Mouse (Mus musculus): Measurements from ENCODE around the gene Scap. TPM values are rescaled to one million over a fixed set of nuclear protein-coding genes. Genes with fewer than 3 reads are reported as not detected.
"Not testable (repeated sequence)": the region's sequence is repeated elsewhere in the genome, so short reads cannot be mapped to it uniquely, and the experiment has no call there.

Scap gene
- polyA plus RNA-seq, 1 experiment from 2014 or later: 36.6 TPM

GRCm38 (mm10) chr9:110384369-110384929 is 51.4 kb downstream of the Scap start:
- H3K4me3 ChIP-seq (ENCODE audit: low read depth, low read length): no peak overlapping the region
- H3K4me2 ChIP-seq (ENCODE audit: low read depth, low read length): no peak overlapping the region
- H3K27me3 ChIP-seq (ENCODE audit: control insufficient read depth, insufficient read depth, low read depth, low read length): no peaks in the 10 kb centered on the region
- no peaks in the 10 kb centered on the region; the same call in 1 of the 2 replicates for H3K4me1 ChIP-seq (ENCODE audit: control insufficient read depth, low read depth, low read length)
- H3K36me3 ChIP-seq (ENCODE audit: control insufficient read depth, insufficient read depth): peaks cover 23% of the 10 kb centered on the region
- H3K27ac ChIP-seq (ENCODE audit: low read length): no peak overlapping the region
- WGBS (ENCODE audit: insufficient replicate concordance): 73% methylated on average over 7 of the region's 7 CpGs
- H3K9ac ChIP-seq (ENCODE audit: low read depth, low read length): no peak overlapping the region
- no peaks in the 10 kb centered on the region for H3K9me3 ChIP-seq (replicated peaks; ENCODE audit: control insufficient read depth, low read length)
- no peak for ATAC-seq (ENCODE audit: low read depth)

GRCm38 (mm10) chr9:110388011-110388410 is 54.9 kb downstream of the Scap start:
- H3K9ac ChIP-seq (ENCODE audit: low read depth, low read length): no peak overlapping the region
- no peaks in the 10 kb centered on the region for H3K27me3 ChIP-seq (ENCODE audit: control insufficient read depth, insufficient read depth, low read depth, low read length)
- 80% methylated on average over 7 of the region's 7 CpGs for WGBS (ENCODE audit: insufficient replicate concordance)
- no peak overlapping the region for H3K4me3 ChIP-seq (ENCODE audit: low read depth, low read length)
- H3K27ac ChIP-seq (ENCODE audit: low read length): no peak overlapping the region
- peaks cover 26% of the 10 kb centered on the region for H3K36me3 ChIP-seq (ENCODE audit: control insufficient read depth, insufficient read depth)
- no peak for ATAC-seq (ENCODE audit: low read depth)
- H3K4me2 ChIP-seq (ENCODE audit: low read depth, low read length): no peak overlapping the region
- H3K9me3 ChIP-seq (replicated peaks; ENCODE audit: control insufficient read depth, low read length): no peaks in the 10 kb centered on the region
- H3K4me1 ChIP-seq (ENCODE audit: control insufficient read depth, low read depth, low read length): no peaks in the 10 kb centered on the region

DNA sequence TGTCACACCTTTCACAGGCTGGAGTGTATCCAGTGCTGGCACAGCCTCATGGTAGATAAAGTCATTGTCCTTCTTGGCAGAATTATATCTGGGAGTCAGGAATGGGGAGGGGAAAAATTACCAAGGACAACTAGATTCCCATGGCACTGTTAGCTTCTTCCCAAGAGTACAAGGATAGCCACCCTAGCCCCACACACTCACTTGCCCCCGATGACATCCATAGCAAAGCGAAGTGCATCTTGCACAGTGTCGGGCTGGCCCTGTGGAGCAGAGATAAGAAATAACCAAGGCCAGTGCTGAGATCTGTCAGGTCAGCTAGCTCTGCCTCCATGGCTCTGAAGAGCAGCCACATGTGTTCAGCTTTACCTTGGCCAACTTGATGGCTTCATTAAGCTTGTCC is 57.8 kb downstream of the Scap start:
- no peak overlapping the region for H3K9ac ChIP-seq (ENCODE audit: low read depth, low read length)
- no peaks in the 10 kb centered on the region for H3K27me3 ChIP-seq (ENCODE audit: control insufficient read depth, insufficient read depth, low read depth, low read length)
- no peaks in the 10 kb centered on the region for H3K9me3 ChIP-seq (replicated peaks; ENCODE audit: control insufficient read depth, low read length)
- no peak overlapping the region for H3K4me3 ChIP-seq (ENCODE audit: low read depth, low read length)
- no peak for ATAC-seq (ENCODE audit: low read depth)
- no peak overlapping the region for H3K4me2 ChIP-seq (ENCODE audit: low read depth, low read length)
- WGBS (ENCODE audit: insufficient replicate concordance): 53% methylated on average over 3 of the region's 3 CpGs
- no peak overlapping the region for H3K27ac ChIP-seq (ENCODE audit: low read length)
- no peaks in the 10 kb centered on the region for H3K4me1 ChIP-seq (ENCODE audit: control insufficient read depth, low read depth, low read length)
- peaks cover 15% of the 10 kb centered on the region for H3K36me3 ChIP-seq (ENCODE audit: control insufficient read depth, insufficient read depth)

DNA sequence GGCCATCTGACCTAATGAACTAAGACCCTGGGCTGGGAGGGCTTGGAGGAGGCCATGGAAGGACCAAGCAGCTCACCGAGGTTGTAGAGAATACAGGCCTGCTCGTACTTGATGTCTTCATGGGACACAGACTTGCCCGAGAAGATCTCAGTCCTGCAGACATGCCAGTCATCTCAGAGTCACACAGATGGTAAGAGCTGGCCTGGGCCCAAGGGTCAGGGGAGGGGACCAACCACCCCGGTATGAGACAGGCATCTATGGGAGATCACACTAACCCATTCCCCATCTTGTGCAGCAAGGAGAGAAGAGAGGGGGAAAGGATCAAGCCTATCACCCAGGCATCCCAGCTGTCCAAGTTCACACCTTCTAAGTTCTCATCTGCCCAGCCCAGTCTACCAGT is 60.2 kb downstream of the Scap start:
- H3K4me2 ChIP-seq (ENCODE audit: low read depth, low read length): no peak overlapping the region
- 67% methylated on average over 4 of the region's 4 CpGs for WGBS (ENCODE audit: insufficient replicate concordance)
- H3K36me3 ChIP-seq (ENCODE audit: control insufficient read depth, insufficient read depth): peaks cover 12% of the 10 kb centered on the region
- H3K4me3 ChIP-seq (ENCODE audit: low read depth, low read length): no peak overlapping the region
- ATAC-seq (ENCODE audit: low read depth): no peak
- no peaks in the 10 kb centered on the region for H3K27me3 ChIP-seq (ENCODE audit: control insufficient read depth, insufficient read depth, low read depth, low read length)
- no peaks in the 10 kb centered on the region for H3K4me1 ChIP-seq (ENCODE audit: control insufficient read depth, low read depth, low read length)
- H3K9ac ChIP-seq (ENCODE audit: low read depth, low read length): no peak overlapping the region
- H3K9me3 ChIP-seq (replicated peaks; ENCODE audit: control insufficient read depth, low read length): no peaks in the 10 kb centered on the region
- no peak overlapping the region for H3K27ac ChIP-seq (ENCODE audit: low read length)

DNA sequence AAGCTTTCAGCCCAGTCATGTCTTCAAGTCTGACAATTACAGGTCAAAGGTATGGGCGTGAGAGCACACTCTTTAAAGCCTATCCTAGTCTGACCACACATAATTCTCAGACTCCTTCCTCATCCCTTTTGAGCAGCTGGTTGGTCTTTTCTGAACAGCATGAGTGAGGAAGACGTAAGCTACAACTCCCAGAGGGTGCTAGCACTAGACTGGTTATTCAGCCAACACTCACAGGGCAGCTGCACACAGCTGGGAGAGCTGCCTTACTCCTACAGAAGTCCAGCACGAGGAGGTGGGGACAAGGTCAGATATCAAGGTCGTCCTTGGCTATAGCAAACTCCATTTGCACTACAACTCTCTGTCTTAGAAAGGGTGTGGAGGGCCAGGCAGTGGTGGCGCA is 67.6 kb downstream of the Scap start:
- Histone ChIP-seq H3K27me3 (ENCODE audit: control insufficient read depth, insufficient read depth, low read depth, low read length) (no peaks in the 10 kb centered on the region), H3K4me3 (ENCODE audit: low read depth, low read length) (no peak overlapping the region), H3K9me3 (replicated peaks; ENCODE audit: control insufficient read depth, low read length) (no peaks in the 10 kb centered on the region), H3K4me2 (ENCODE audit: low read depth, low read length) (no peak overlapping the region), H3K4me1 (ENCODE audit: control insufficient read depth, low read depth, low read length) (no peaks in the 10 kb centered on the region), H3K9ac (ENCODE audit: low read depth, low read length) (no peak overlapping the region), H3K36me3 (ENCODE audit: control insufficient read depth, insufficient read depth) (no peaks in the 10 kb centered on the region), H3K27ac (ENCODE audit: low read length) (no peak overlapping the region)
- ATAC-seq (ENCODE audit: low read depth): no peak
- whole genome bisulfite sequencing (ENCODE audit: insufficient replicate concordance): 66% methylated on average over 5 of the region's 5 CpGs

DNA sequence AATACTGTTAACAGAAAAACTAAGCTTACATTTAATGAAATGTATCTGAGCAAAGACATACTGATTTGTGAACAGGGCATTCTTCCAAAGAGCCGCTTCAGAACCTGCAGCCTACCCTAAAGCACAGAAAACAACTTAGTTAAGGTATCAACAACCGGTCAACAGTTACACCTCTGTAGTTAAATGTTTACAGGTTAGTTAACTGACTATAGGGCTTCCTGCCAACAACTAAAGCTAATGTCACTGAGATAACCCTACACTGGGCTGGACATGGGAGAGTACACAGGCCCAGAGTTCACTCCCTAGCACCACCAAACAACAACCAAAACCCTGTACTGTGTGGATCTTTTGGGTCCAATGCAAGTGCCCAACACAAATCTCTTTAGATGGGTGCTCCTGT is 69.6 kb downstream of the Scap start:
- no peak overlapping the region for H3K9ac ChIP-seq (ENCODE audit: low read depth, low read length)
- H3K27ac ChIP-seq (ENCODE audit: low read length): no peak overlapping the region
- WGBS (ENCODE audit: insufficient replicate concordance): 61% methylated on average over 2 of the region's 2 CpGs
- no peak for ATAC-seq (ENCODE audit: low read depth)
- H3K36me3 ChIP-seq (ENCODE audit: control insufficient read depth, insufficient read depth): no peaks in the 10 kb centered on the region
- no peaks in the 10 kb centered on the region for H3K27me3 ChIP-seq (ENCODE audit: control insufficient read depth, insufficient read depth, low read depth, low read length)
- H3K4me1 ChIP-seq (ENCODE audit: control insufficient read depth, low read depth, low read length): peaks cover 9% of the 10 kb centered on the region
- H3K4me3 ChIP-seq (ENCODE audit: low read depth, low read length): no peak overlapping the region
- H3K9me3 ChIP-seq (replicated peaks; ENCODE audit: control insufficient read depth, low read length): no peaks in the 10 kb centered on the region
- no peak overlapping the region for H3K4me2 ChIP-seq (ENCODE audit: low read depth, low read length)

- not testable (repeated sequence) for H3K4me3 ChIP-seq (ENCODE audit: low read depth, low read length); H3K27ac ChIP-seq (ENCODE audit: low read length); H3K9me3 ChIP-seq (replicated peaks; ENCODE audit: control insufficient read depth, low read length); H3K4me1 ChIP-seq (ENCODE audit: control insufficient read depth, low read depth, low read length); H3K4me2 ChIP-seq (ENCODE audit: low read depth, low read length); H3K27me3 ChIP-seq (ENCODE audit: control insufficient read depth, insufficient read depth, low read depth, low read length); ATAC-seq (ENCODE audit: low read depth); H3K9ac ChIP-seq (ENCODE audit: low read depth, low read length); H3K36me3 ChIP-seq (ENCODE audit: control insufficient read depth, insufficient read depth)
- WGBS (ENCODE audit: insufficient replicate concordance): 69% methylated on average over 4 of the region's 4 CpGs
These were observed 70.2 kb downstream of the Scap start for GRCm38 (mm10) chr9:110403240-110403639.

GRCm38 (mm10) chr9:110407311-110408098 is 74.4 kb downstream of the Scap start:
- Histone ChIP-seq H3K4me2 (ENCODE audit: low read depth, low read length) (peak overlapping the region; percentile 91), H3K36me3 (ENCODE audit: control insufficient read depth, insufficient read depth) (no peaks in the 10 kb centered on the region), H3K4me1 (ENCODE audit: control insufficient read depth, low read depth, low read length) (peaks cover 15% of the 10 kb centered on the region), H3K27me3 (ENCODE audit: control insufficient read depth, insufficient read depth, low read depth, low read length) (no peaks in the 10 kb centered on the region), H3K9ac (ENCODE audit: low read depth, low read length) (peak overlapping the region; percentile 84), H3K27ac (ENCODE audit: low read length) (peak overlapping the region; percentile 21; the same call in 1 of the 2 replicates), H3K4me3 (ENCODE audit: low read depth, low read length) (peak overlapping the region; percentile 90), H3K9me3 (replicated peaks; ENCODE audit: control insufficient read depth, low read length) (no peaks in the 10 kb centered on the region)
- 1% methylated on average over 33 of the region's 41 CpGs for WGBS (ENCODE audit: insufficient replicate concordance)
- ATAC-seq (ENCODE audit: low read depth): peak; percentile 47

DNA sequence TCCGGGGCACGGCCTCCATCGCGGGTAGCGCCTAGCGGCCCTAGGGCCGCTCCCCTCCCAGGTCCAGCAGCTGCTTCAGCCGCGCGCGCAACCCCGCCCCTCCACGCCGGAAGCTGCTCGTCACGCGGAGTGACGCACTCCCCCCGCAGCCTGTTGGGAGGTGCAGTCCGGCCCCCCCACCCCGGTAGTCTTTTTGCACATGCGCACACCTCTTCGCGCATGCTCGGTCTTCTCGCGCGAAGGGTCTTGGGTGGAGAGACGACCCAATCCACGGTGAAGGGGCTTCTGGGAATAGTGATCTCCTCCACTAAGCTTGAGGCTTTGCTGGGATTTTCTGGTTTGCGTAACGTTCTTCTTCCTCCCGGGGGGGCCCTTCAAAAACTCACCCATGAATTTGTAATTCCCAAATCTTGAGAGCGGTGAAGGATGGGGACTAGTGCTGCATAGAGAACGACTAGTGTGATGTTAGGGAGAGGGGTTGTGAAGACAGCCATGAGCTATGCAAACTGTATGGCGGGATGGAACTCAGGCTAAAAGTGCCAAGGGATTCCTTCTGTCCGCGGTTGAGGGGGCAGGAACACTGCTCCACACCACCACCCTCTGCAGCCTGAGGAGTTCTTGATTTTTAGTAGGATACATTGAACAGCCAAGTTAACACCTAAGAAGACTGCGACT is 75.1 kb downstream of the Scap start, which contains the start of gene Ptpn23:
TSS of gene Ptpn23 (minus strand) at position 115 of the 675 bp plus-strand sequence.
- H3K27ac ChIP-seq (ENCODE audit: low read length): peak within 1 kb of the TSS; percentile 21
- H3K27me3 ChIP-seq (ENCODE audit: control insufficient read depth, insufficient read depth, low read depth, low read length): no peaks in the 10 kb centered on the region
- H3K9me3 ChIP-seq (replicated peaks; ENCODE audit: control insufficient read depth, low read length): no peaks in the 10 kb centered on the region
- H3K4me1 ChIP-seq (ENCODE audit: control insufficient read depth, low read depth, low read length): peaks cover 15% of the 10 kb centered on the region
- H3K36me3 ChIP-seq (ENCODE audit: control insufficient read depth, insufficient read depth): no peaks in the 10 kb centered on the region
- H3K4me2 ChIP-seq (ENCODE audit: low read depth, low read length): peak within 1 kb of the TSS; percentile 91
- H3K4me3 ChIP-seq (ENCODE audit: low read depth, low read length): peak within 1 kb of the TSS; percentile 90
- H3K9ac ChIP-seq (ENCODE audit: low read depth, low read length): peak within 1 kb of the TSS; percentile 84
- WGBS (ENCODE audit: insufficient replicate concordance): 1% methylated on average over 39 of the region's 39 CpGs
- peak; percentile 98 for ATAC-seq (ENCODE audit: low read depth)
